Mouse (Mus musculus): ENCODE results near the gene Tes.

DNA sequence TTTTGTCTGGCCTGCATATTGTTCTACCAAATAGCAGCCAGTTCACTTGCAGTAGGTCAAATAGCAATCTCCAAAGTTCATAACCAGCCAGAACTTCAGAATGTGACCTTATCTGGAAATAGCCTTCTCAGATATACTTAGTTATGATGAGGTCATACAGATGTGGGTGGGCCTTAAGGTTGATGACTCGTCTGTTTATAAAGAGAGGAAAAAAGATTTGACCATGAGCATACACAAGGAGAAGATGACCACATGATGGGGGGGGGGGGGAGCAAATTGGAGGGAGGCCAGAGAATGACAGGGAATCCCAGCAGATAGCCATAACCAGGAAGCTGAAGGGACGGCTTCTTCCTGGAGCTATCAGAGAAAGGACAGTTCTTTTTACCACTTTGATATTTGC is 9.3 kb upstream of the Tes start:
- TF ChIP-seq ZC3H11A (IDR thresholded peaks at IDR 0.05; ENCODE audit: borderline replicate concordance, low read depth, low read length) (no peak), MAFK (IDR thresholded peaks at IDR 0.05; ENCODE audit: insufficient read depth, low read depth, low read length) (no peak), CHD2 (IDR thresholded peaks at IDR 0.05; ENCODE audit: low read depth, low read length) (no peak), ZNF384 (IDR thresholded peaks at IDR 0.05; ENCODE audit: low read depth, low read length) (no peak), HCFC1 (IDR thresholded peaks at IDR 0.05; ENCODE audit: borderline replicate concordance, insufficient read depth, low read length) (no peak)

All from ES-E14 (cell line).